Mouse (Mus musculus): ENCODE results near the gene Ubc. TPM values are rescaled to one million over a fixed set of nuclear protein-coding genes. Genes with fewer than 3 reads are reported as not detected.

The Ubc gene
- polyA plus RNA-seq, 1 experiment from 2014 or later, result 1,042 TPM

DNA sequence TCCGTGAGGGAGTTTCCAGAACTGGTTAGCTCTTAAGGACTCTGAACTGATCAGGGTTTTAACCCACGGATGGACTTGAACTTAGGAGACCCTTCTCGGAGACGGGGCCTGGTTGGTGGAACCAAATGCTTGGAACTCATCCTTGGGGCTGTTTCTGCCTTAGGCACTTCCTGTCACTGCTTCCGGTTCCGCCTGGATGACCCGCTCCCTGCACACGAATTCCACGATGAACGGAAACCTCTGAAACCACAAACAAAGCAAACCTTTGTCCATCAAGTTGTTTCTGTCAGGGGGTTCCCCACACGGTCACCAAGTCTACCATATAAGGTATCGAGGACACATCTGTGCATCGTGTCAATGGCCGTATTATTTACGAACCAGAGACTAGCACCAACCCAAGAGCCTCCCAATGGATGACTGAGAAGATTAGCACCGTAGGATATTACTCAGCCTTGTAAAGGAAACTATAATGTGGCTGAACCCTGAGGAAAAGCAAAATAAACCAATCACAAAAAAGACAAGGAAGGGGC lies 29.0 kb downstream of the Ubc start:
- Histone ChIP-seq H3K4me1 (replicated peaks; ENCODE audit: control insufficient read depth, insufficient read depth, low read length) (no peaks in the 10 kb centered on the region), H3K9me3 (ENCODE audit: control insufficient read depth, low read length) (no peaks in the 10 kb centered on the region), H3K27ac (ENCODE audit: low read depth, low read length) (no peak overlapping the region), H3K27me3 (ENCODE audit: control insufficient read depth, insufficient read depth, low read length) (no peaks in the 10 kb centered on the region), H3K4me2 (ENCODE audit: low read depth, low read length, severe bottlenecking) (no peak overlapping the region), H3K36me3 (ENCODE audit: control insufficient read depth, insufficient read depth, low read length) (no peaks in the 10 kb centered on the region), H3K9ac (ENCODE audit: low read length) (no peak overlapping the region), H3K4me3 (ENCODE audit: low read depth, low read length) (no peak overlapping the region)
- DNase-seq (ENCODE audit: low spot score) (no peak), ATAC-seq (replicated peaks; ENCODE audit: low FRiP score) (no peak)
- 56% methylated on average over 16 of the region's 16 CpGs for WGBS

DNA sequence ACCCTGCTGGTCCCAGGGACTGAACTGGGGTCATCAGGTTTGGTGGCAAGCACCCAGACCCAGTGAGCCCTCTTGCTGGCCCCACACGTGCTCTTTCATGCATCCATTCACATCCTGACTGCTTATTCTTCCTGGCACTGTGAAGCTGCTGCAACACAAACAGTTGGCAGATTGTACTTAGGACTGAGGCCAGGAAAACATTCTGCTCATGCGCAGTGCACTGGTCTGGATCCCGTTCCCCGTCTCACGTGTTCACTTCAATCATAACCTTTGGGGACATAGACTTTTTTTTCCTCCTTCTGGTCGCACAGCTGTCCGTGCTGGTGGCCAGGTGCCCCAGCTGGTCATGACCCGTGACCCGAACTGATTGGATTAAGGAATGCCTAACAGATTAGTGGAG lies 29.4 kb downstream of the Ubc start:
- Histone ChIP-seq H3K9me3 (ENCODE audit: control insufficient read depth, low read length) (no peaks in the 10 kb centered on the region), H3K27me3 (ENCODE audit: control insufficient read depth, insufficient read depth, low read length) (no peaks in the 10 kb centered on the region), H3K4me1 (replicated peaks; ENCODE audit: control insufficient read depth, insufficient read depth, low read length) (no peaks in the 10 kb centered on the region), H3K9ac (ENCODE audit: low read length) (no peak overlapping the region), H3K27ac (ENCODE audit: low read depth, low read length) (no peak overlapping the region), H3K36me3 (ENCODE audit: control insufficient read depth, insufficient read depth, low read length) (no peaks in the 10 kb centered on the region), H3K4me3 (ENCODE audit: low read depth, low read length) (no peak overlapping the region), H3K4me2 (ENCODE audit: low read depth, low read length, severe bottlenecking) (no peak overlapping the region)
- ATAC-seq (replicated peaks; ENCODE audit: low FRiP score) (no peak), DNase-seq (ENCODE audit: low spot score) (no peak)
- 47% methylated on average over 9 of the region's 9 CpGs for WGBS

DNA sequence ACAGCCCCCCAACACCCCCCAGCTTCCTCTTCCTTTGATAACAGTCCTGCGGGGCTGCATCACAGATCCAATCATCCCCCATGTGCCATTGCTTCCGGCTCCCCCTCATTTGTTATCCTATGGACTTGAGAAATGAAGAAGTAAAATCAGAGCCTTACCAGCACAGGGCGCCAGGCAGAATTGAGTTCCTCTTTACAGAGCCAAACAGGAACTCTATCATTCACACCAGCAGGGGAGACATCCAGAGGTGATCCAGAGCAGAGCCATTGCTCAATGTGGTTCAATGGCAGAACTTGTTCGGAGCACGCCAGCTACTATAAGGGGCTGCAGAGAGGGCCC lies 31.8 kb downstream of the Ubc start:
- ATAC-seq (replicated peaks; ENCODE audit: low FRiP score) (no peak), DNase-seq (ENCODE audit: low spot score) (no peak)
- H3K4me3 ChIP-seq (ENCODE audit: low read depth, low read length), result no peak overlapping the region
- no peak overlapping the region for H3K27ac ChIP-seq (ENCODE audit: low read depth, low read length)
- no peak overlapping the region for H3K9ac ChIP-seq (ENCODE audit: low read length)
- no peaks in the 10 kb centered on the region for H3K36me3 ChIP-seq (ENCODE audit: control insufficient read depth, insufficient read depth, low read length)
- no peak overlapping the region for H3K4me2 ChIP-seq (ENCODE audit: low read depth, low read length, severe bottlenecking)
- 88% methylated on average over 5 of the region's 5 CpGs for WGBS
- no peaks in the 10 kb centered on the region for H3K27me3 ChIP-seq (ENCODE audit: control insufficient read depth, insufficient read depth, low read length)
- no peaks in the 10 kb centered on the region for H3K9me3 ChIP-seq (ENCODE audit: control insufficient read depth, low read length)
- H3K4me1 ChIP-seq (replicated peaks; ENCODE audit: control insufficient read depth, insufficient read depth, low read length), result no peaks in the 10 kb centered on the region

DNA sequence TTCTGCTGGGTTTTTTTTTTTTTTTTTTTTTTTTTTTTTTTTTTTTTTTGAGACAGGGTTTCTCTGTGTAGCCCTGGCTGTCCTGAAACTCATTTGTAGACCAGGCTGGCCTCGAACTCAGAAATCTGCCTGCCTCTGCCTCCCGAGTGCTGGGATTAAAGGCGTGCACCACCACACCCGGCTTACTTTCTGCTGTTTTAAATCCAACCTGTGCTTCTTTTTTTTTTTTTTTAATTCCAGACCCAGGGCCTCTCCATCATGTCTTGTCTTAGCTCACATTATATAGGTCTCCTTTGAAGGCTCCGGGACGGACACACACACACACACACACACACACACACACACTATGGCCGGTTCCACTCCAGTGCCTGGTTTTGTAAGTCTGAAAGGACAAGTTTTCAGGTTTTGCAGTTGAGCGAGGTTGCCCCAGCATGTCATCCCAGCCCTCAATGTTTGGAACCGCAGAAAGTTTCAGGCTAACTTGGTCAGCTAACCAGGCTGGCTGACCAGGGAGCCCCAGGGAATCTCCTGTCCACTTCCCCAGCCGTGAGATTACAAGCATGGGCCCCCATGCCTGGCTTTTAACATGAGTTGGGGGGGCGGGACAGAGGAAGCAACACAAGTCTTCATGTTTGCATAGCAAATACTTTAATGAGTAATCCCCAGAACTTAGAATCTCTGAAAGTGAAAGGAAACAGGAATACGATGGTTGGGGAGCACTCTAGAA lies 32.3 kb downstream of the Ubc start:
- no peak overlapping the region for H3K4me3 ChIP-seq (ENCODE audit: low read depth, low read length)
- H3K4me1 ChIP-seq (replicated peaks; ENCODE audit: control insufficient read depth, insufficient read depth, low read length), result no peaks in the 10 kb centered on the region
- H3K36me3 ChIP-seq (ENCODE audit: control insufficient read depth, insufficient read depth, low read length), result no peaks in the 10 kb centered on the region
- H3K4me2 ChIP-seq (ENCODE audit: low read depth, low read length, severe bottlenecking), result no peak overlapping the region
- no peak overlapping the region for H3K9ac ChIP-seq (ENCODE audit: low read length)
- no peaks in the 10 kb centered on the region for H3K9me3 ChIP-seq (ENCODE audit: control insufficient read depth, low read length)
- H3K27ac ChIP-seq (ENCODE audit: low read depth, low read length), result no peak overlapping the region
- ATAC-seq (replicated peaks; ENCODE audit: low FRiP score) (no peak), DNase-seq (ENCODE audit: low spot score) (no peak)
- 84% methylated on average over 12 of the region's 12 CpGs for WGBS
- H3K27me3 ChIP-seq (ENCODE audit: control insufficient read depth, insufficient read depth, low read length), result no peaks in the 10 kb centered on the region

DNA sequence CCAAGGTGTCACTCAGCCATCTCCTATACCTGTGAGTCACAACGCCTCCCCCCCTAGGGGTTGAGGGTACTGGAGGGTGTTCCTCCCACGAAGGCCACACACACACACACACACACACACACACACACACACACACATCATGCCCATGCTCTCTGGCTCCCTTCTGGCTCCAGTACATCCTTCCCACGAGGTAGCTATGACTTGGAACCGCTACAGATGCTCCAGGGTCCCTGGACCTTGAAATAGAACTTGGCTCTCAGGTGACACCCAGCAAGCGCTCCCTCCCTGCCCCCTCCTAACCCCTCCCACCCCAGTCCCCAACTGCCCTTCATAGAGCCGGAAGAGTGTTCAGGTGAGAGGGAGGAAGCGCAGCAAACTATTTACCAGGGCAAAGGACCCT lies 34.4 kb downstream of the Ubc start:
- Histone ChIP-seq H3K4me2 (ENCODE audit: low read depth, low read length, severe bottlenecking) (no peak overlapping the region), H3K27ac (ENCODE audit: low read depth, low read length) (no peak overlapping the region), H3K36me3 (ENCODE audit: control insufficient read depth, insufficient read depth, low read length) (no peaks in the 10 kb centered on the region), H3K9me3 (ENCODE audit: control insufficient read depth, low read length) (no peaks in the 10 kb centered on the region), H3K27me3 (ENCODE audit: control insufficient read depth, insufficient read depth, low read length) (no peaks in the 10 kb centered on the region), H3K9ac (ENCODE audit: low read length) (no peak overlapping the region), H3K4me1 (replicated peaks; ENCODE audit: control insufficient read depth, insufficient read depth, low read length) (no peaks in the 10 kb centered on the region), H3K4me3 (ENCODE audit: low read depth, low read length) (no peak overlapping the region)
- WGBS, result 61% methylated on average over 7 of the region's 7 CpGs
- ATAC-seq (replicated peaks; ENCODE audit: low FRiP score), result no peak
- no peak for DNase-seq (ENCODE audit: low spot score)

DNA sequence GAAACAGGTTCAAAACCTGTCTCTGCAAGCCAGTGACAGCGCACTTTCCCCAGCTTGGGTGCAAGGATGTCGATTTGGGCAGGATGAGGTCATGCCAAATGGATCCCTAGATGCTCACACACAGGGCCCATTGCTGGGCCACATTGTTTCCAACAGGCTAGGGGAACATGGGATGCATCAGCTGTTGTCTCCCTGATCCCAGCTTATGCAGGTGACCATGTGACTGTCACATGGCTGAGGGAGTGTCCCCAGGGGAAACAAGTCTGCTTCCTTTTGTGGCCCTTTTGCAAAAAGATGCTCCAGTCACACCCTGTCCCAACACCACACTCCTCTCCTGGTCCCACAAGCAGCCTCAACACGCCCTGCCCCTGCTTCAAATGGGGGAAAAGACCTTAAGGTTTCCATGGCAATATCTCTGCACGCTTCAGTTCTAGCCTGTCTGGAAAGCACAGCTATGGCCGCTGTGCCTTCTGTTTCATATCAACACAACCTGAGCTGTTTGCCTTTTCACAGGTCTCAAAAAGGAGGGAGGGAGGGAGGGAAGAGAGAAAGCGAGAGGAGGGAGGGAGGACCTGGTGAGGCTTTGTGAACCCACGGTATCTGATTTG lies 35.0 kb downstream of the Ubc start:
- Histone ChIP-seq H3K9me3 (ENCODE audit: control insufficient read depth, low read length) (no peaks in the 10 kb centered on the region), H3K36me3 (ENCODE audit: control insufficient read depth, insufficient read depth, low read length) (no peaks in the 10 kb centered on the region), H3K27me3 (ENCODE audit: control insufficient read depth, insufficient read depth, low read length) (no peaks in the 10 kb centered on the region), H3K4me1 (replicated peaks; ENCODE audit: control insufficient read depth, insufficient read depth, low read length) (no peaks in the 10 kb centered on the region), H3K27ac (ENCODE audit: low read depth, low read length) (no peak overlapping the region), H3K9ac (ENCODE audit: low read length) (no peak overlapping the region), H3K4me3 (ENCODE audit: low read depth, low read length) (no peak overlapping the region), H3K4me2 (ENCODE audit: low read depth, low read length, severe bottlenecking) (no peak overlapping the region)
- ATAC-seq (replicated peaks; ENCODE audit: low FRiP score) (no peak), DNase-seq (ENCODE audit: low spot score) (no peak)
- 62% methylated on average over 7 of the region's 7 CpGs for WGBS

DNA sequence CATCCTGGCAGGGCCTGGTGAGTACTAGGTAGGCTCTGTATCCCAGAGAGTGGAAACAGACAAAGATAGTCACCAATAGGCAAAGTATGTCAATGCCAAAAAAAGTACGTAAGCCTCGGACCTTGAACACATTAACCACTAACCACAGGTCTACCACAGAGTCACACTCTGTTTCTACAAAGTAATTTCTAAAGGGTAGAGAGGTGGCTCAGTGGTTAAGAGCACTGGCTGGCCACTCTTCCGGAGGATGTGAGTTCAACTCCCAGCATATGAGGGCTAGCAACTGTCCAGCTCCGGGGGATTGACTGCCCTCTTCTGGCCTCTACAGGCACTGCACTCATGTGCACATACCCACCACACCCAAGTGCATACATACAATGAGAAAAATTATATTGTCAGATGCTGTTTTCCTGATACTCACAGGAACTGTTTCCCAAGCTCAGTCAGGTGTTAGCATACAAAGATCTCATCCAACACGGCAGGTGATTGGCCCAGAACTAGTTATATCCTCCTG lies 37.2 kb downstream of the Ubc start:
- H3K9ac ChIP-seq (ENCODE audit: low read length), result no peak overlapping the region
- no peaks in the 10 kb centered on the region for H3K27me3 ChIP-seq (ENCODE audit: control insufficient read depth, insufficient read depth, low read length)
- WGBS, result 94% methylated on average over 5 of the region's 5 CpGs
- no peak overlapping the region for H3K27ac ChIP-seq (ENCODE audit: low read depth, low read length)
- no peaks in the 10 kb centered on the region for H3K9me3 ChIP-seq (ENCODE audit: control insufficient read depth, low read length)
- ATAC-seq (replicated peaks; ENCODE audit: low FRiP score), result no peak
- no peak for DNase-seq (ENCODE audit: low spot score)
- no peaks in the 10 kb centered on the region for H3K4me1 ChIP-seq (replicated peaks; ENCODE audit: control insufficient read depth, insufficient read depth, low read length)
- no peaks in the 10 kb centered on the region for H3K36me3 ChIP-seq (ENCODE audit: control insufficient read depth, insufficient read depth, low read length)
- no peak overlapping the region for H3K4me2 ChIP-seq (ENCODE audit: low read depth, low read length, severe bottlenecking)
- no peak overlapping the region for H3K4me3 ChIP-seq (ENCODE audit: low read depth, low read length)

DNA sequence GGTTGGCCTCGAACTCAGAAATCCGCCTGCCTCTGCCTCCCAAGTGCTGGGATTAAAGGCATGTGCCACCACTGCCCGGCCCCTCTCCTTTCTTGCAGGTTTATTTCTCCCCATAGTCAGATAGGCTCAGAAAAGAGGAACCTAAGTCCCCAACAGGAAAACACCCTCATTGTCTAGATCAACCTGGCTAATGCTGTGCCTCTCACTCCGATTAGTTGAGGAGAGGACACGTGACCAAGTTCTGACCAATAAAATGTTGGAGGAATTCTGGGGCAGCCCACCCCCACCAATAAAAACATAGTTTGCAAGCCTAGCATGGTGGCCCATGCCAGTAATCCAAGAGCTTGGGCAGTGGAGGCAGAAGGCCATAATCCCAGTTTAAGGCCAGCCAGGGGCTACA lies 38.1 kb downstream of the Ubc start:
- H3K27ac ChIP-seq (ENCODE audit: low read depth, low read length), result no peak overlapping the region
- H3K9ac ChIP-seq (ENCODE audit: low read length), result no peak overlapping the region
- no peaks in the 10 kb centered on the region for H3K27me3 ChIP-seq (ENCODE audit: control insufficient read depth, insufficient read depth, low read length)
- H3K4me1 ChIP-seq (replicated peaks; ENCODE audit: control insufficient read depth, insufficient read depth, low read length), result no peaks in the 10 kb centered on the region
- H3K4me2 ChIP-seq (ENCODE audit: low read depth, low read length, severe bottlenecking), result no peak overlapping the region
- DNase-seq (ENCODE audit: low spot score) (no peak), ATAC-seq (replicated peaks; ENCODE audit: low FRiP score) (no peak)
- 95% methylated on average over 5 of the region's 5 CpGs for WGBS
- H3K9me3 ChIP-seq (ENCODE audit: control insufficient read depth, low read length), result no peaks in the 10 kb centered on the region
- no peaks in the 10 kb centered on the region for H3K36me3 ChIP-seq (ENCODE audit: control insufficient read depth, insufficient read depth, low read length)
- H3K4me3 ChIP-seq (ENCODE audit: low read depth, low read length), result no peak overlapping the region

DNA sequence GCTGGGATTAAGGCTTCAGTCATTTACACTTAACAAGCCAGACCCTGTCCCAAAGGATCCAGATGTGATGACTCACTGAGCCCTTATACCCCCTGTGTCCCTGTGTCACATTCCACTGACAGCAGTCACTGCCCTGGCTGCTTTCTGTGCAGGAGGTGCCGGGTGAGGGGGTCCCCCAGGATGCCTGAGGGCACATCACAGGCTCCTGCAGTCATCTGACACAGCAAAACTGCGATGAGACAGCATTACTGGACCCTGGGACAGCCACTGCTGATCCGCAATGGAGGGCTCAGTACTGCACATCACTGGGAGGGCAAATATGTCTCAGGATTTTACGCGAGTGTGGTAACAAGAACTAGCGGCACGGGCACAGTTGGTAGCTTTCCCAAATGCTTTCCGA lies 38.9 kb downstream of the Ubc start:
- Histone ChIP-seq H3K9ac (ENCODE audit: low read length) (no peak overlapping the region), H3K27me3 (ENCODE audit: control insufficient read depth, insufficient read depth, low read length) (no peaks in the 10 kb centered on the region), H3K27ac (ENCODE audit: low read depth, low read length) (no peak overlapping the region), H3K9me3 (ENCODE audit: control insufficient read depth, low read length) (no peaks in the 10 kb centered on the region), H3K4me1 (replicated peaks; ENCODE audit: control insufficient read depth, insufficient read depth, low read length) (no peaks in the 10 kb centered on the region), H3K4me3 (ENCODE audit: low read depth, low read length) (no peak overlapping the region), H3K36me3 (ENCODE audit: control insufficient read depth, insufficient read depth, low read length) (no peaks in the 10 kb centered on the region), H3K4me2 (ENCODE audit: low read depth, low read length, severe bottlenecking) (no peak overlapping the region)
- WGBS, result 84% methylated on average over 8 of the region's 8 CpGs
- ATAC-seq (replicated peaks; ENCODE audit: low FRiP score) (no peak), DNase-seq (ENCODE audit: low spot score) (no peak)
